Mouse (Mus musculus): ENCODE measurements around the gene Gm8994.

Gm8994 gene

GRCm38 (mm10) chr6:136363313-136363712 is 36.0 kb downstream of the Gm8994 start:
- in situ Hi-C loops (cut with MseI, MboI), result loop anchor here in 1 of 2 experiments (25.0 kb wide), 1 partner anchor 451 kb away; no protein-coding TSS in a partner anchor

- in situ Hi-C loops (cut with MseI, MboI), result loop anchor here in 1 of 2 experiments (25.0 kb wide), 1 partner anchor 452 kb away; no protein-coding TSS in a partner anchor
These were observed 36.7 kb downstream of the Gm8994 start for GRCm38 (mm10) chr6:136364008-136364407.

GRCm38 (mm10) chr6:136364430-136365098 is 37.2 kb downstream of the Gm8994 start:
- in situ Hi-C loops (cut with MseI, MboI), result loop anchor here in 1 of 2 experiments (25.0 kb wide), 1 partner anchor 452 kb away; no protein-coding TSS in a partner anchor

GRCm38 (mm10) chr6:136376097-136376496 is 48.8 kb downstream of the Gm8994 start:
- in situ Hi-C loops (cut with MseI, MboI), result no loop called here
